Mouse (Mus musculus) R1 (cell line): ENCODE results near the gene Hes1.
A peak's percentile ranks its signal among the peaks of the same experiment; 100 is the strongest.

Source experiments
- DNase-seq: peaks from one replicate; pipeline ENCODE4 v3.0.0-alpha.2; 2018; ENCODE audit warnings: low read depth, low spot score

Gene Hes1

GRCm38 (mm10) chr16:30069950-30070770 lies 6.0 kb downstream of the Hes1 start:
- peak; percentile 49 for DNase-seq

DNA sequence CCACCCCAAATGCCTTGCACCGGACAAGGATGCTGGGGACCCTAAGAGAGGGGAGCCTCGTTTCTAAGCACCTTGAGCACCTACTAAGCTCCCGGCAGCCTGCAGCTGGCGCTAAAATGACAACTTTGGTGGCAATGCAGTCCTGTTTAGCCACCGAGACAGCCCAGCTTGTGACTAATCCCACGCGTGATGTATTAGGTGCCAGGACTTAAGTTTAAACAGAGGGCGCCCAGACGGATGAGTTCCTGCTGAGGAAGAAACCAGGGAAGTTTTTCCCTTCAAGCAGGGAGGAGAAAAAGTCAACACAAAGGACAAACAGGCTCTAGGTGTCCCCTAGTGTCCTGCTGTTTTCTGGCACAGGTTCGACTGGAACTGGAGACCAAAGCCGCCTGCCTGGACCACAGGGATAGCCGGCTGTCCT lies 6.6 kb downstream of the Hes1 start:
- DNase-seq: peak; percentile 49

- DNase-seq: no peak
Observed at GRCm38 (mm10) chr16:30073317-30073716, 9.1 kb downstream of the Hes1 start.

- no peak for DNase-seq
Observed at GRCm38 (mm10) chr16:30081498-30081897, 17.3 kb downstream of the Hes1 start.

DNA sequence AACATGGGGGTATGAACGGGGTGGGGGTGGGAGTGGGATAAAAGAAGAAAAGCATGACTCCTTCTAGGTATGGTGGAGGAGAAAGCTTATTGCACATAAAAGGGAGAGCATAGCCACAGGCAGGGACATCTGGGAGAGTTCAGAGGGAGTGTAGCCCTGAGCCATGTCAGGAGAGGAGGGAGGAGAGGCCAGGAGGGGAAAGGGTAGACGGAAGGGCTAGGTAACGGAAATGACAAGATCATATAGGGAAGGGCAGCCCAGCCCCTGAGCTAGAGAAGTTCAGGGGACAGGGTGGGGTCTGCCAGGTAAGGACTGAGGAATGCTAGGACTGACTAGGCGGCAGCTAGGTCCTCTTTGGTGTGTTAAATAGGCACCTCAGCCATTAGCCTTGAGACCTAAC lies 17.8 kb downstream of the Hes1 start:
- peak; percentile 74 for DNase-seq

GRCm38 (mm10) chr16:30082965-30083364 lies 18.8 kb downstream of the Hes1 start:
- DNase-seq: peak; percentile 32

DNA sequence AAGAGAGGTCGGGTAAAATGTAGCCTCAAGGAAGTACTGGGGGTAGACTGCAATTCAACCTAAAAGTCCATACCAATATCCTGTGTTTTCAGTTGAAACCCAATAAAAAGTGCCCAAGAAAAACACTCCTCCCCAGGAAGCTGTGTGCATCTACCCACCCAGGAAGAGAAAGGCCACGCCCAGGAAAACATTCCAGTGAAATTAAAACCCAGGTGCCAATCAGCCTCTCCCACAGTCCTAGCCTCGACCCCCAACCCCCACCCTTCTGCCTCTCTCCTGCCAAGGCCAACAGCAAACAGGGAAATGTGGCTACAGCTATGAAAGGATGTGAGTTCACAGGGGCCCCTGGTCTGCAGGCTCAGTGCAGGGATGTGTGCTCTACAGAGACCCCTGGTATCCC lies 19.4 kb downstream of the Hes1 start:
- peak; percentile 86 for DNase-seq

DNA sequence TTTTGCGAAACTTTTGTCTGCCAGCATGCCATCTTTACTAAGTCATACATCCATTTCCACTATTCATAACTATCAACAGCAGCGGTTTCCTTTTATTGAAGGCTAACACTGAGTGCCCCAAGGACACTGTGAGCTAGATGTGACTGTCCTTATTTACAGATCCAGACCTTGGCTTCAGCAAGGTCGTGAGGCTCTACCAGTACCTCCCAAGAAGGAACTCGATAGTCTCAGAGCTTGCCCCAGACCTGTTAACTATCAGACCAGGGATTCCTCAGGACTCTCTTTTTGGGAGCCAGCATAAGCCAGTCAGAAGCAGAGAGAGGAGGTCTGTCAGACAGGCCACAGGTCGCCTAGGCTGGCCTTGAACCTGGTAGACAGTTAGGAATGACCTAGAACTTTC lies 24.5 kb downstream of the Hes1 start:
- DNase-seq: no peak

DNA sequence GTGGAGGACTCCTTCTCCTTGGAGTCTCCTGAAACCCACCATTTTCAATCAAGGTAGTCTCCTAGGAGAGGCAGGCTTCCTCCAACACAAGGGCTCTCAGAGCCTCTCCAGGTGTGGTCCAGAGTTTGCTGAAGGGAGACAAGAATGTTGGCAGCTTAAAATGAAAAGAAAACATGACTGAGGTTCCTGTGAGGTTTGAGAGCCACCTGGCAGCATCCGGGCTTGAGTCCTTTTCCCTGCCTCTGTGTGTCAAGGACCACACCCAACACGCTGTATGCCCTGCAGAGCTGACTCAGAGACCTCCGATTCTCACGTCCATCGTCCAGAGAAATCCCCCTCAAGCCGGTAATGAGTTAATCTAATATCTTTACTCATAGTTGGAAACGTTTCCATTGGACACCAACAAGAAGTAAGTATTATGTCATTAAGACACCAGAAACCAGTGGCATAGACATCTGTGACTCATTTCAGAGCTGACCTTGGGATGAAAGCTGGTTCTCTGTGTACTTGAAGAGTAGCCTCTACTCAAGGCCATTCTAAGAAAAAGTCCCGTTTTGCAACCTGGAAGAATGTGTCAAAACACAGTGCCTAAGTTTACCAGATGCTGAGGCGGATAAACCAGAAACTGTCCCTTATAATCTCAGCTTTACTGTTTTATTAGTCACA lies 26.1 kb downstream of the Hes1 start:
- no peak for DNase-seq

DNA sequence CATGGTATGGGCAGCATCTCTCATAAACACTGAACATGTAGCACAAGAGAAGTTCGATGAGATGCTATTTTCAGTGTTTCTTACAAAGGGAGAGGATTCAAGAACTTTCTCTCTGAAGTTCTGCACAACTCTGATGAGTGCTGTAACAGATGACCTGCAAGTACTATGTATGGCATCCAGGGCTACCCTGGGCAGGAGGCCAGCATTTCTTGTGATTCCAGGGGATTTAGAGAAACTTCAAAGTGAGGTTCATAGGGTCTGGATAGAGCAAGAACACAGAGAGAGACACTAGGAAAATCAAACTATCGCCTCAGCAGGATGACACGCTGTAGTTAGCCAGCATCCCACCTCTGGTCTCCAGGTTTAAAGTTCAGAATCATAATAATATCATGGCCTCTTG lies 31.9 kb downstream of the Hes1 start:
- no peak for DNase-seq

GRCm38 (mm10) chr16:30096475-30096874 lies 32.3 kb downstream of the Hes1 start:
- DNase-seq: no peak

DNA sequence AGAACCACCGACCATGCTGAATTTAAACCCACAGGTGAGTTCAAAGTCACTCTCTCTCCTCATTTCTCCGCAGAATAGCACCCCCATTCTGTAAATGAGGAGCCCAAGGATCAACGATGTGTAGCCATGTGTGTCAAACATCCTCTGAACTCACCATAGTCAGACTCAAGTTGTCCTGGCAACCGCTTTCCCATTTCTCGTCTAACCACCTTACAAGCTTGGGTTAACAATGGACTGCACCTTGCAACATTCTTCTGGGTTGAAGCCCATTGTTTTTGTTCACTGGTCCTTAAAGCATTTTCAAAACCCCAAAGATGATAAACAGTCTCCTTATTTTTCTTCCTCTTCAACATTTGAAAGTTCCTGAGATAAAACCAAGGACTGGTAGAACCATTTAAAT lies 34.9 kb downstream of the Hes1 start:
- DNase-seq: peak; percentile 94

- no peak for DNase-seq
Observed at GRCm38 (mm10) chr16:30102149-30102915, 38.1 kb downstream of the Hes1 start.

GRCm38 (mm10) chr16:30102982-30103381 lies 38.8 kb downstream of the Hes1 start:
- DNase-seq: no peak

DNA sequence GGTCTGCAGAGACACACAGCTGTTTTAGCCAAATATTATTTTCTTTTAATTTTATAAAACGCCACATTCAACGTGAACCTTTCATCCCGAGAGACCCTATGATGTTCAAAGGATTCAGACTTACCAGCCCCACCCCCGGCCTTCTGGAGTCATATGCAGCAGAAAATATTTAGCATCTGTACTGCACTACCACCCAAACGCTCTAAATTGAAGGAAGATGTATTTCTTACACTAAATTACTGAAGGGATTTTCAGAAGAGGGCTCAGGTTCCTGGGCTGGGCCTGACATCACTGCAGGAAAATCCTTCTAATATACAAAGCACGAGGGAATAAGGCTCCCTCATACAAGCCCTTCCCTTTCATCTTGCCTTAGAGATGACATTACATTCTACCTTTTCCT lies 39.3 kb downstream of the Hes1 start:
- DNase-seq: no peak

DNA sequence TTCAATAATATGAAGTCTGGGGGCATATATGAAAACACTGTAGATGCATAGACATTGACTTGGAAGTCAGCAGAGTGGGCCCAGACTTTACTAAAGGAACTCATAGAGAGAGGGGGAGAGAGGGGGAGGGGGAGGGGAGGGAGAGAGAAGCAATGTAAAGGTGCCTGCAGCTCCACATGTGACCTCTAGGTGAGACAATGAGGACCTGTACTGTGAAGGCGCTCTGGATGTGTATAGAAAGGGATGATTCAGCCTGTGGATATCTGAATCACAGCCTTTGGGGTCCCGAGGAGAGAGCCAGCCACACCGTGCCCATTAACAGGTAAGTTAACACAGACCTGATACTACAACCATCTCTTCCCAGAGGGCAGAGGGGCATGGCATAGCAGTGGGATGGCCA lies 40.2 kb downstream of the Hes1 start:
- peak; percentile 59 for DNase-seq

- no peak for DNase-seq
Observed at GRCm38 (mm10) chr16:30105476-30105875, 41.3 kb downstream of the Hes1 start.

DNA sequence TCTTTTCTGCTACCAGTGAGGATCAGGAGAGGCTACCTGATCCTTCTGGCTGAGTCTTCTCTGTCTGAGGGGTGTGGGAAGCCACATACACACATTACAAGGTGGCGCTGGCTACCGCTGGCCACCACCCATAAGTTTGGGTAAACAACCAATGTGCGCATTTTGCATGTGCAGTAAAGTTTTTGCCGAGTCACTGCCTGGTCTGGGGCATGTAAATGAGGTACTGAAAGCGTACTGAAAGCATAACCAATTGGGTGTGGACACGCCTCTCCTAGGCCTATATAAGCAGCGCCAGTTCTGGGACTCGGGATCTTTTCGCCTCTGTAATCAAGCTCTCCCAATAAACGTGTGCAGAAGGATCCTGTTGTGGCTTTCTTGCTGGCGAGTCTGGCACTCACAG lies 44.0 kb downstream of the Hes1 start:
- peak; percentile 72 for DNase-seq

- DNase-seq: no peak
Observed at GRCm38 (mm10) chr16:30110466-30110865, 46.3 kb downstream of the Hes1 start.

GRCm38 (mm10) chr16:30111069-30111468 lies 46.9 kb downstream of the Hes1 start:
- DNase-seq: no peak

GRCm38 (mm10) chr16:30111566-30111965 lies 47.4 kb downstream of the Hes1 start:
- no peak for DNase-seq

DNA sequence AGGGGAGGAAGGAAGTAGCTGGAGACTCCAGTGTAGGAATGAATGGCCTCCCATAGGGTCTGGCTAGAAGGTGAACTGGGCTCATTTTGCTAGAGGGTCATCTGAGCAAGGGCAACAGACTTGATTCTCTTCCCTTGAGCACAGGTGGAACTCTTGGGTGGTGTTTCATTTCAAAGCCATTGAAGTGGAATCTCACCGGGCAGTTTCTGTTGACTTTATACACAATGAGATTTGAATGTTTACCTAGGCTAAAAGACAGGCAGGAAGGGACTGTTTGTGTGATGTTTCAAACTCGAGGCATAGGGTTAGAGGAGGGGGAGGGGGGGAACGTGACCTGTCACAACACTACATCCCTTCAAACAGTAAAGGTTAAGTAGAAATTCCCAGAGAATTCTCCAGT lies 49.0 kb downstream of the Hes1 start:
- no peak for DNase-seq
